Mouse (Mus musculus) layer of hippocampus, adult 9-10 months (tissue): ENCODE measurements around the gene Map3k12.
A peak's percentile ranks its signal among the peaks of the same experiment; 100 is the strongest.

ENCODE experiments used
- DNase-seq: peaks from one replicate; pipeline ENCODE4 v3.0.0; 2022; ENCODE audit warnings: low spot score

Map3k12 gene

GRCm38 (mm10) chr15:102519211-102520141 is 2.6 kb upstream of the Map3k12 start:
- DNase-seq, result no peak

DNA sequence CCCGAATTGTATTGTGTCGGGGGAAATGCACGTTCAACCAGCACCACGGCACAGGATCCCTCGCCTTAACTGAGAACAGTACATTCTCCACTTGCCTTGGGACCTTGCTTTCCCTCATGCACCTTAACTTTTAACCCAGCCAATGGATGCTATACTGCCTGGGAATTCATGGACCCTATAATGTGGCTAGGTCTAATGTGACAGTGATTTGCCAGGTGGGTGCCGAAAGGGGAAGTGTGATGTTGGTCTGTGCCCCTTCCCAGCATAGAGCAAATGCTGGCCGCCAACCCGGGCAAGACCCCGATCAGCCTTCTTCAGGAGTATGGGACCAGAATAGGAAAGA is 2.0 kb upstream of the Map3k12 start:
- DNase-seq, result no peak

DNA sequence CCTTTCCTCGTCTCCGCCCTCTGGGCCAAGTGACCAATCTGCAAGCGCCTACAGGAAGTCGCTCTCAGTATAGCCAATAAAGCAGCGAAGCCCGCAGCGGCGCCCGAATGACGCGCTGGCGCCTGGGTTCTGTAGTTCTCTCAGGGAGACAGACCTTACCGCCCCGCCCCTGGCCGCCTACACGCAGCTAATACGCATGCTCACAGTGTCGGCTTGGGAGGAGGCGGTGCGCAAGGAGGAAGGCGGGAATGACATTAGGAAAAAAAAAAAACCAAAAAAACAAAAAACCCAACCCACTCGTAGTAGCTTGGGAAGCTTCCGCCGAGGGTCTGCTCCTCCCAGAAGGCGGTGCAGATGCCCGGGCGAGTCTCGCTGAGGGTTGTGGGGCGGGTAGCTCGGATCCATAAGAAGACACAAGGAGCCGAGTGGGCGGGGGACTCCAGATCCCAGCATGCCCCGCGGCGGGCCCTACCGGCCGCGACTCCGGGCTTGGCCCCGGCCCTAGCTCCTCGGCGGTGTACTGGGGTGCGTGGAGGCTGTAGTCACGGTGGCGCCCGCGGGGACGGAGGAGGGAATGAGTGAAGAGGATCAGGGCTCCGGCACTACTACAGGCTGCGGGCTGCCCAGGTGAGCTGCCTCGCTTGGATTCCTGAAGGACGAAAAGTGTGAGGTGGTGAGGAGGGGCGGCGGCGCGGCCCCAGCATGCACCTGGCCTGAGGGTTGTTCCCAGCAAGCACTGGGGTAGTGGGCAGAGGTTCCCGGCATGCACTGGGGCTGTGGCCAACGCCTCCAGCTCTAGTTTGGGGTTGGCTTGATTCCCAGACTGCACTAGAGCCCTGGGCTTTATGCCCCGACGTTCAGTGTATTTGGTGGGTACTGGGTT is 1.4 kb upstream of the Map3k12 start, which contains the start of gene Tarbp2:
Gene Tarbp2 (plus strand): TSS at position 217 of the 883 bp plus-strand sequence.
- peak; percentile 99 for DNase-seq

GRCm38 (mm10) chr15:102517631-102517975 is 739 bp upstream of the Map3k12 start:
- DNase-seq, result no peak

DNA sequence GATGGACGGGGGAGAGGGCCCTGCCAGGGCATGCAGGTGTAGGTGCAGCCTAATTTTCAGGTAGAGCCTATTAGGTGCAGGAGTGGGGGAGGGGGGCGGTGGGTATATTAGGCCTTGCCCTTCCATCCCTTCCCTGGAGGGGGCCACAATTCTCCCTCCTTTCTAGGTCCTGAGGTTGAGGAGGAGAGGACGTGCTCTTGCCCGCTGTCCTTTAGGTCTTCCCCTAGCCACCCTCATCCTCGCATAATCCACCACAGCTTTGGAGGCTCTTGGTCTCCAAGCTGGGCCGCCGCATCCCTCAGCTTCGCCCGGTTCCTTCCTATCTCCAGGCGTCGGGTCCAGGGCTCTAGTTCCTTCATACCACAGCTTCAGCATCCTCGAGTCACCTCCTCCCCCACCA is 571 bp downstream of the Map3k12 start:
- DNase-seq, result no peak

GRCm38 (mm10) chr15:102515791-102516190 is 1.1 kb downstream of the Map3k12 start:
- no peak for DNase-seq

- no peak for DNase-seq
Measured at GRCm38 (mm10) chr15:102515261-102515660, 1.6 kb downstream of the Map3k12 start.

DNA sequence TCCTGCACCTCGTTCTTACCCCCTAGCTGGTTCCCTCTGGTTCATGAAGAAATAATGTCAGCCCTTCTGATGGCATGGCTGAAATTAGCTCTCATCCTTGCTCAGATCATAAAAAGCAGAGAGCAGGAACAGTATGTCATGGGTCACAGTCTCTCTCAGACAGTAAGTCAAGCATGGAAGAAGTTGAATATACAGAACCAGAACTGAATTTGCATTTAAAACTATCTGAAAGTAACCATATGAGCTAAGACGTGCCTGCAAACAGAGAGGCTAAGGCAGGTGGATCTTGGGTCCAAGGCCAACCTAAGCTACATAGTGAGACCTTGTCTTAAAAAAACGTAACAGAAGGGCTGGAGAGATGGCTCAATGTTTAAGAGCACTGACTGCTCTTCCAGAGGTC is 3.9 kb downstream of the Map3k12 start:
- DNase-seq, result no peak

GRCm38 (mm10) chr15:102512471-102512870 is 4.4 kb downstream of the Map3k12 start:
- no peak for DNase-seq

DNA sequence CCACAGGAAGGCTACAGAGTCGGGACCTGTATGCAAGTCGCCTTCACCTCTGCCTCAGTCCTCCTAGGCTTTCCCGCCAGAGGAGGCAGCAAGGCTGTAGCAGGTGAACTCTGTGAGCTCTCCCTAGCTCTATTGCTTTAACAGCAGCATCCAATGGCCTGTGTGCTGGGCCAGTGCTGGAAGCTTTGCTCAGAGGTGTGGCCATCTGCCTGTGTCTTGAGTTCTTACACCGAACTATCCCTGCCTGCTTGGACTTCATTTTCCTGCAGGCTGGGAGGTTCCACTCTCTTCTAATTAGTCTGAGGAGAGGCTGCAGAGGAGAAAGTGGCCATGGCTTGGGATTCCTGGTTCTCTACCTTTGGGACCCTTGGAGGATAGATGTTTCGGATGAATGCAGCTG is 4.9 kb downstream of the Map3k12 start:
- DNase-seq, result no peak

- no peak for DNase-seq
Measured at GRCm38 (mm10) chr15:102511285-102511833, 5.5 kb downstream of the Map3k12 start.

GRCm38 (mm10) chr15:102510590-102511284 is 6.1 kb downstream of the Map3k12 start:
- peak; percentile 71 for DNase-seq

GRCm38 (mm10) chr15:102510110-102510509 is 6.8 kb downstream of the Map3k12 start:
- no peak for DNase-seq

DNA sequence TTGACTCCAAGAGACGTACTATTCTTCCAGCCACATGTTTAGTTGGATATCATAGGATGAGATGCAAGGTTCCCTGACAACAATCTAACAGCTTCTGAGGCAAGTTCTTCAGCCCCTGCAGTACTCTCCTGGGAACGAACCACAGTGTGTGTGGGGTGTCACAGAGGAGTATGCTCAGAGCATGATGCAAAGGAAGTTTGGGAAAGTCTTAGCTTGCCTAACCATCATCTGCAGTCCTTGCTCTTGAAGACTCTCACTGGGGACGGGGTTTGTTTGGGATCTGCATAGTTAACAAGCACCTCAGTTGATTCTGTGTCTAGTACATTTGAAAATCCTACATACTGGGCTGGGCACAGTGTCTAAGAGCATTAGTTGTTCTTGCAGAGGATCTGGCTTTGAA is 8.5 kb downstream of the Map3k12 start:
- no peak for DNase-seq

DNA sequence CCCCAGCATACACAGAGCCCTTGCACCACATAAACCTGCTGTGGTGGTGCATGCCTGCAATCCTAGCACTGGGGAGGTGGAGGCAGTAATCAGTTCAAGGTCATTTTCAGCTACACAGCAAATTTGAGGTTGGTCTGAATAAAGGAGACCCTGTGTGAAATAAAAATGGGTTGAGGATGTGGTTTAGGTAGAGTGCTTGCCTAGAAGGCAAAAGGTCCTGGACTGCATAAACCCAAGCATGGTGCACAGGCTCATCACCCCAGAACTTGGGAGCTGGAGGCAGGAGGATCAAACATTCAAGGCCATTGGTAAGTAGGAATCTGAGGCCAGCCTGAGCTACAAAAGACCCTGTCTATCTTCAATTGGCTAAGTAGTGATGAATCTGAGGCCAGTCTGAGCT is 9.3 kb downstream of the Map3k12 start:
- no peak for DNase-seq

GRCm38 (mm10) chr15:102506864-102507263 is 10.0 kb downstream of the Map3k12 start:
- DNase-seq, result no peak

DNA sequence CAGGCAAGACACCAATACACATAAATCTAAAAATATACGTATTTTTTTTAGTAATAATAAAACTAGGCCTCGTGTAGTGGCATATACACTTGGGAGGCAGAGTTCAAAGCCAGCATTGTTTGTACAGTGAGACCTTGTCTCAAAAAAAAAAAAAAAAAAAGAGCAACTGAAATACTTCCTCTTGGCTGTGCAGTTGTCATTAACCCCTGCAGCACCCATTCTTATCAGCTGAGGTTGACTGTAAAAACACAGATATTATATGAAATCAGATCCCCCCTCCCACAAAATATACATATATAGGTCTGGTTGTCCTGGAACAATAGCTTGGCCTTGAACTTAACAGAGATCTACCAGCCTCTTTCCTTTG is 10.4 kb downstream of the Map3k12 start:
- DNase-seq, result no peak

GRCm38 (mm10) chr15:102505770-102506463 is 10.9 kb downstream of the Map3k12 start:
- no peak for DNase-seq

GRCm38 (mm10) chr15:102505073-102505769 is 11.6 kb downstream of the Map3k12 start:
- no peak for DNase-seq

DNA sequence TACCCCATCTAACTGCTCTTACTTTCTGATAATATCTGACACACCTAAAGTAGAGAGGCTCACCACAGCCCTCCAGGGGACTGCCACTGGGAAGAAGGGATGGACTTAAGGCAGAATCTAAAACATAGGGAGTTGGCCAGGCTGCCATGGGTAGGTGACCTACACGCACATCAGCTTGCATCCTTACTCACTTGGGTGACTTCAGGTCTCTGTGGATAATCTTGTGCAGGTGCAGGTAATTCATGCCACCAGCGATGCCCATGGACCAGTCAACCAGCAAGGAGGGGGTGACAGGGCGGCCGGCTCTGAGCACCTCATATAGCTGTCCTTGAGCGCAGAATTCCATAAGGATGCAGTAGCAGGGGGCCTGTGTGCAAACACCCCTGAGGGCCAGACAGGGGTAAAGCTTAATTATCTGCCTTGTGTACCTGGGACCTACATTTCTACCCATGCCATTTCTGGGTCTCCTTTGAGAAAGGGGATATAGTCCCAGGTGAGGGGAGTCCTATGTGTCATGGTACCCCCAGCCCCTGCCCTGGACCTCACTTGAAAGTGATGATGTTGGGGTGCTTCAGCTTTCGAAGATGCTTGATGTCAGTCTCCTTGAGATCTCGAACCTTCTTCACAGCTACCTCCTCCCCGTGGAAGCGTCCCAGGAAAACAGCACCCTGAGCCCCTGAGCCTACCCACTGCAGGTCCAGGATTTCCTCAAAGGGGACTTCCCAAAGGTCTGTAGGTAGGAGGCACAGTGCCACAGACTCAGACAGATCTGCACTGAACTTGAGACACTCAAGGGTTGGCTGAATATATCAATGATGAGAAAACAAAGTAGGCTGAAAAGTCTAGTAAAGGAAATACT is 12.7 kb downstream of the Map3k12 start:
- no peak for DNase-seq
